Mouse (Mus musculus) embryonic facial prominence, embryonic 11.5 days (tissue): ENCODE results near the gene Hoxa2. TPM values are rescaled to one million over a fixed set of nuclear protein-coding genes. Genes with fewer than 3 reads are reported as not detected.

Experiments
- ATAC-seq: fragments of 200-750 bp; cut with Nextera tagmentation; replicated peaks from 2 replicates; pipeline ENCODE4 v1.8.0; 2017; ENCODE audit warnings: low read depth; ENCODE audit not compliant: insufficient number of reproducible peaks, low FRiP score, low TSS enrichment
- DNase-seq: peaks from one replicate; pipeline ENCODE4 v3.0.0-alpha.2; 2015; ENCODE audit warnings: low spot score
- H3K27ac ChIP-seq: fragments of 300-500 bp; sonication (generic); replicated peaks from 2 replicates; pipeline ENCODE4 v1.5.1; 2014; ENCODE audit warnings: mild to moderate bottlenecking, low read depth, low read length, control low read depth
- H3K27me3 ChIP-seq: fragments of 300-500 bp; sonication (generic); 2 replicates; pipeline ENCODE4 v1.6.1; 2014; ENCODE audit warnings: mild to moderate bottlenecking, low read length, moderate library complexity, mixed read lengths; ENCODE audit not compliant: control insufficient read depth, insufficient read depth
- H3K36me3 ChIP-seq: fragments of 300-500 bp; sonication (generic); replicated peaks from 2 replicates; pipeline ENCODE4 v1.6.1; 2014; ENCODE audit warnings: low read depth, mild to moderate bottlenecking, low read length, moderate library complexity, mixed read lengths; ENCODE audit not compliant: control insufficient read depth, insufficient read depth
- H3K4me1 ChIP-seq: fragments of 300-500 bp; sonication (generic); 2 replicates; pipeline ENCODE4 v1.6.1; 2014; ENCODE audit warnings: low read length, mixed read lengths; ENCODE audit not compliant: control insufficient read depth, insufficient read depth
- H3K4me2 ChIP-seq: fragments of 300-500 bp; sonication (generic); 2 replicates; pipeline ENCODE4 v1.6.1; 2014; ENCODE audit warnings: low read depth, mild to moderate bottlenecking, control low read depth, low read length, moderate library complexity
- H3K4me3 ChIP-seq: fragments of 300-500 bp; sonication (generic); 2 replicates; pipeline ENCODE4 v1.5.1; 2014; ENCODE audit warnings: low read depth, low read length, control low read depth
- H3K9ac ChIP-seq: fragments of 300-500 bp; sonication (generic); replicated peaks from 2 replicates; pipeline ENCODE4 v1.6.1; 2014; ENCODE audit warnings: mild to moderate bottlenecking, control low read depth, low read length
- H3K9me3 ChIP-seq: fragments of 300-500 bp; sonication (generic); replicated peaks from 2 replicates; pipeline ENCODE4 v1.6.1; 2016; ENCODE audit warnings: mild to moderate bottlenecking, low read length, inconsistent platforms, mixed read lengths; ENCODE audit not compliant: control insufficient read depth
- WGBS: fragments of 180-500 bp; shearing (Covaris S2); extraction: QIAGEN DNeasy Blood & Tissue Kit; methylation state at CpG from one replicate; pipeline ENCODE4 v1.1.7; 2014; 5-methylcytosine and 5-hydroxymethylcytosine counted together
- polyA plus RNA-seq: library from polyadenylated mRNA; unstranded; fragments of >200 nt; fragmentation: Nextera tagmentation; extraction: Ambion mirVana; gene quantifications from 2 replicates; pipeline ENCODE4 v1.2.1, GENCODE M21; 2014

The Hoxa2 gene
- polyA plus RNA-seq, 1 experiment from 2014 or later, result 24.1 TPM

DNA sequence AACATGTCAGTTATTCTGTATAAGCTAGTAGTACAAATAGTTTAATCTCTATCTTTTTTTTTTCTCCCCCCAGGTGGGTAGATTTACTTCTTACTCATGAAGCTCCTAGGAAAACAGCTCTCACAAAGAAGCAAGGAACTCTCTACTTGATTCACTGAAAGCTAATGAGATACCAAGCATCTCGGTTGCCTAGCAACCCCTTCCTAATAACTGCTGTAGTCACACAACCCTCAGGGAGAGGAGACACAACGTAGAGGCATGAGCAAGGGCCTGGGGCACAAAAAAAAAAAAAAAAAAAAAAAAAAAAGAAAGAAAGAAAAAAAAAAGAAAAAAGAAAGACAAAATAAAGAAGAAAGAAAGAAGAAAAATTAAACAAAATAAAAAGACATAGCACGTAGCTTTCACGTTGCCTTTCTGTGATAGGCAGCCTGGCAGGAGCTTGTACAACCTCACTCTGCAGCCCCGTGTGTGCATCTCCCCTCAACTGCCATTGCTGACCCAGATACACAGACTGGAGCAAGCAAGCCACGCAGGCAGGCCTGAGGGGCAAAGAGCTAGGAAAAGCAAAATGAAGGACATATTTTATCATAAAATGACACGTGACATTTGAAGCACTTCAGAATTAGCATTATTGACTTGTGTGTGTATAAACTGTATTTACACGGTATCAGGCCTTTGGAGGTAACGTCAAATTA, 26.6 kb downstream of the Hoxa2 start:
- Histone ChIP-seq H3K4me3 (no peak overlapping the region), H3K4me1 (no peaks in the 10 kb centered on the region), H3K27me3 (no peaks in the 10 kb centered on the region), H3K27ac (no peak overlapping the region), H3K36me3 (no peaks in the 10 kb centered on the region), H3K9me3 (no peaks in the 10 kb centered on the region), H3K9ac (no peak overlapping the region), H3K4me2 (no peak overlapping the region)
- 62% methylated on average over 9 of the region's 9 CpGs for WGBS
- ATAC-seq (no peak), DNase-seq (peak; percentile 63)

DNA sequence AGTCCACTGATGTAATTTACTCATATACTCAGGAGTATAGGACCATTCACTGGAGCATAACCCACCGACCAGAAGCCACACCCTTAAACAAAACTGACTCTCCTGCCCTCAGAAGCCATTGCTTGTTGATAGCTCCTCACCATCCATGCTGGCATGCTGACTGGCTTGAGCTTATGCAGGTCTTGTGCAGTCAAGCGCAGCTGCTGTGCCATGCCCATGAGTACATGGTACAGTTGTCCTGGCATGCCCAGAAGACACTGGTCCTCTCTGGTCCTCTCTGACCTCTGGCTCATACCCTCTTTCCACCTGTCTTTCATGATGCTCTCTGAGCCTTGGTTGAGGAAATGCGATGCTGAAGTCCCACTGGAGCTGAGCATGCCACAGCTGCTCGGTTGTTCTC, 41.0 kb downstream of the Hoxa2 start:
- H3K27ac ChIP-seq, result no peak overlapping the region
- no peak overlapping the region for H3K9ac ChIP-seq
- no peak for DNase-seq
- H3K27me3 ChIP-seq, result no peaks in the 10 kb centered on the region
- WGBS, result 78% methylated on average over 4 of the region's 4 CpGs
- H3K4me1 ChIP-seq, result no peaks in the 10 kb centered on the region
- H3K36me3 ChIP-seq, result no peaks in the 10 kb centered on the region
- peaks cover 3% of the 10 kb centered on the region; the same call in 1 of the 2 replicates for H3K9me3 ChIP-seq
- no peak for ATAC-seq
- no peak overlapping the region for H3K4me3 ChIP-seq
- H3K4me2 ChIP-seq, result no peak overlapping the region

DNA sequence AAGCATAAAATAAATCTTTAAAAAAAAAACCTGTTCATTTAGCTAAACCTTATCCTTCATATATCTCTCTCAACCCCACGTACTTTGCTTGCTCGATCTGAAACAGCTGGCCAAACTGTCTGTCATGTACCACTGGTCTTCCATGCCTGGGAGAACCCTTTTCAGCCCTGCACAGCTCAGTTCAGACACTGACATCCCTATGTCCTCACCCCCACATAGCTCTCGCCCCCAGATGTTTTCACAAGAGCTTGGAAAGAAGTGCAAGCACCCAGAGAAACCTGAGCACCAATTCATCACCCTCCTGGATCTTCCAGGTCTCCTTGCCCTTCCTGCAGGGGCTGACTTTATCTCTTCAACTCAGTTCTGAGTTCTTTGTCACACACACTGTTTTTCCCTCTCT, 43.5 kb downstream of the Hoxa2 start:
- Histone ChIP-seq H3K27me3 (no peaks in the 10 kb centered on the region), H3K36me3 (no peaks in the 10 kb centered on the region), H3K9ac (no peak overlapping the region), H3K27ac (no peak overlapping the region), H3K4me3 (no peak overlapping the region), H3K4me2 (no peak overlapping the region), H3K4me1 (no peaks in the 10 kb centered on the region), H3K9me3 (no peaks in the 10 kb centered on the region)
- DNase-seq (no peak), ATAC-seq (no peak)
- WGBS, result 66% methylated on average over 3 of the region's 3 CpGs

DNA sequence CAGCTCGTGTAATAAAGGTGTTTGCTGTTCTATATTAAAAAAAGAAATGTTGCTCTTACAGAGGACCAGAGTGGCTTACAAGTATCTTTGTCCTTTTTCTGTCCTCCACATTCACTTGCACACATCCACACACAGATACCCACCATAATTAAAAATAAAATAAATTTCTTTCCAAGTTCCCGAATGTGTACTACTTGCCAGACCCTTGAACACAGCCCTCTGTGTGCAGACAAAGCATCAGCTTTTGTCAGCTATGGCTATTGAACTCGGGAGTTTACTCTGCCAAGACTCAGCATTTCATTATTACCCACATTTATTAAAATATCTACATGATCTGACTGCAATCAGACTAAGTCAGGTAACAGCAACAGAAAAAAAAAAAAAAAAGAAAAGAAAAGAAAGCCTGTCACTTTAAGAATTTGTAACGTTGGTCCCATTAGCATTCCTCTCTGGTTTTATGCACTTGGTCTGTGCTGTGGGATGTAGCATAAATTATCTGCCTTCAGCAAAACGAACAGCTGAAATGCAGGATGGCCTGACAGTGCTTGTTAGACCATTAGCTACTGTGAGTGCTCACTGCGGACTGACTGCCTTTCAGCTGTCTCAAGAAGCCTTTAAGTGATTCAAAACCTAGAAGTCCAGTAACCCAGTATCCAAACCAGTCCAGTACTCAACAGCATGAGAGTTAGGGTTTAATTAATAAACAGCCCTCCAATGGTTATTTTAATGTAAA, 45.6 kb downstream of the Hoxa2 start:
- Histone ChIP-seq H3K4me1 (no peaks in the 10 kb centered on the region), H3K9me3 (no peaks in the 10 kb centered on the region), H3K27ac (no peak overlapping the region), H3K27me3 (no peaks in the 10 kb centered on the region), H3K36me3 (no peaks in the 10 kb centered on the region), H3K9ac (no peak overlapping the region), H3K4me2 (no peak overlapping the region), H3K4me3 (no peak overlapping the region)
- DNase-seq, result no peak
- WGBS, result 48% methylated on average over 6 of the region's 6 CpGs
- ATAC-seq, result no peak

DNA sequence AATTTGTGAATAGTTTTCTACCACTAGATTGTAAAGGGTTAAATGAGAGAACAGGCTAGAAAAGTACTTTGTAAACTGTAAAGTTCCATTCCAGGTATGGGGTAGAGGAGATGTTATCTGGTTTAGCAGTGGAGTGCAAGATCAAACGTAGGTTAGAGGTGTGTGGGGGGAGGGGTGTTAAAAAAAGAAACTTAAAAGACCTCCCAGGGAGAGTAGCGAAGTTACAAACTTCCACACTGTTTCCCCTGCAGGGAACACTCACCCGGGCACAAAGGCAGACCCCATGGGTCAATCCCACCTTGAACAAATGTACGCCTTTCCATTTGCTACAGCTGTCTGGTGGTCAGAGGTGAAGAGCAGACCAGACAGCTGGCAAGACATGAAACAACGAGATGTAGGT, 48.7 kb downstream of the Hoxa2 start:
- no peak for ATAC-seq

More for the DNA sequence above, 48.7 kb downstream of the Hoxa2 start:
- DNase-seq, result no peak
- H3K4me2 ChIP-seq, result no peak overlapping the region
- no peaks in the 10 kb centered on the region for H3K4me1 ChIP-seq
- H3K36me3 ChIP-seq, result no peaks in the 10 kb centered on the region
- no peak overlapping the region for H3K27ac ChIP-seq
- H3K9me3 ChIP-seq, result no peaks in the 10 kb centered on the region
- H3K27me3 ChIP-seq, result no peaks in the 10 kb centered on the region
- H3K9ac ChIP-seq, result no peak overlapping the region
- H3K4me3 ChIP-seq, result no peak overlapping the region
- 12% methylated on average over 5 of the region's 5 CpGs for WGBS

Other genes with a start within 250 kb of the Hoxa2 start
- gene Skap2, start 152.3 kb downstream of the Hoxa2 start, polyA plus RNA-seq, result 10.4 and 10.5 TPM in 2 replicates
- 1.1 TPM in 2 replicates for gene Hoxa1, start 6.5 kb downstream of the Hoxa2 start, polyA plus RNA-seq
- 0.13 and 0.22 TPM in 2 replicates for gene 5730596B20Rik, start 12.7 kb upstream of the Hoxa2 start, polyA plus RNA-seq
- 0.31 and 0.34 TPM in 2 replicates for gene Hoxa4, start 26.9 kb upstream of the Hoxa2 start, polyA plus RNA-seq
- 0.39 and 1.4 TPM in 2 replicates for gene Hoxa5, start 39.8 kb upstream of the Hoxa2 start, polyA plus RNA-seq
- gene Hoxa6, start 43.9 kb upstream of the Hoxa2 start, polyA plus RNA-seq, result not detected in 2 replicates
- gene Hoxa3, start 48.5 kb upstream of the Hoxa2 start, polyA plus RNA-seq, result 0.88 and 0.91 TPM in 2 replicates
- 0.38 TPM in 1 of 2 replicates, not detected in the other for gene Gm28308, start 48.5 kb upstream of the Hoxa2 start, polyA plus RNA-seq
- 0.26 and 0.34 TPM in 2 replicates for gene Hoxa7, start 57.0 kb upstream of the Hoxa2 start, polyA plus RNA-seq
- gene Hoxa9, start 66.3 kb upstream of the Hoxa2 start, polyA plus RNA-seq, result 0.11 and 0.56 TPM in 2 replicates
- 0.20 TPM in 1 of 2 replicates, not detected in the other for gene Hoxa10, start 76.0 kb upstream of the Hoxa2 start, polyA plus RNA-seq
- not detected in 2 replicates for gene Hoxa11, start 81.0 kb upstream of the Hoxa2 start, polyA plus RNA-seq
- not detected in 2 replicates for gene Hoxa13, start 96.0 kb upstream of the Hoxa2 start, polyA plus RNA-seq
- 0.22 and 0.67 TPM in 2 replicates for gene Evx1, start 148.7 kb upstream of the Hoxa2 start, polyA plus RNA-seq